Comparison of ENCODE assay signal across 20 mouse cellular contexts in genomic region chr6:118673974-118674695, GRCm38 (mm10).
DNase-seq lines count a peak whose midpoint lies in the region; ATAC-seq and TF ChIP-seq lines count a peak whose summit lies in the region.
"Had no signal": no experiment of that assay in that cellular context is flagged by ENCODE, and none has a peak within 500 bp of the region (broad histone marks: within the 10 kb centered on the region; RNA-seq: fewer than 3 reads in every experiment).

No protein-coding gene starts in this region.

- H3K4me3 ChIP-seq in forebrain, postnatal 0 days (ENCODE audit: low read depth, low read length): no peak overlapping the region
- H3K4me3 ChIP-seq in hindbrain, embryonic 10.5 days: no peak overlapping the region
- H3K4me3 ChIP-seq: embryonic facial prominence, embryonic 12.5 days; erythroblast, embryonic 14.5 days; liver, embryonic 15.5 days; midbrain, embryonic 10.5 days had no signal

- no peaks in the 10 kb centered on the region for H3K27me3 ChIP-seq in forebrain, postnatal 0 days (ENCODE audit: insufficient read depth, low read length)
- no peaks in the 10 kb centered on the region for H3K27me3 ChIP-seq in hindbrain, embryonic 10.5 days (ENCODE audit: insufficient read depth, poor library complexity, severe bottlenecking)
- H3K27me3 ChIP-seq: embryonic facial prominence, embryonic 12.5 days; liver, embryonic 15.5 days had no signal

- H3K27ac ChIP-seq in forebrain, postnatal 0 days (ENCODE audit: low read depth, low read length): 0 out of 2 replicates have a peak overlapping the region, but pooled peaks have one; percentile 35
- no peak overlapping the region for H3K27ac ChIP-seq in hindbrain, embryonic 10.5 days
- H3K27ac ChIP-seq: embryonic facial prominence, embryonic 12.5 days; liver, embryonic 15.5 days; macrophage; midbrain, embryonic 10.5 days had no signal

- no peak overlapping the region for H3K4me2 ChIP-seq in forebrain, postnatal 0 days (ENCODE audit: low read depth)
- H3K4me2 ChIP-seq: embryonic facial prominence, embryonic 12.5 days; liver, embryonic 15.5 days had no signal

- intact Hi-C loops in left cerebral cortex, postnatal 4 days (cut with DNase I): no loop called here

- WGBS in forebrain, postnatal 0 days: 64% methylated on average over 12 of the region's 12 CpGs
- 79% methylated on average over 12 of the region's 12 CpGs for WGBS in hindbrain, embryonic 10.5 days

- H3K9ac ChIP-seq in forebrain, postnatal 0 days: no peak overlapping the region
- H3K9ac ChIP-seq: embryonic facial prominence, embryonic 12.5 days; liver, embryonic 15.5 days had no signal

- 0 out of 2 replicates have a peak, but pooled peaks have one; percentile 6 for TF ChIP-seq CTCF in forebrain, postnatal 0 days (IDR thresholded peaks at IDR 0.05; ENCODE audit: low read depth)

- peak; percentile 76 for ATAC-seq in forebrain, postnatal 0 days
- ATAC-seq: hindbrain, embryonic 16.5 days; intestine, embryonic 16.5 days had no signal

- DNase-seq in left cerebral cortex, postnatal 4 days: peak; percentile 38
- no peak for DNase-seq in left cerebral cortex, adult 8-10 months (ENCODE audit: low spot score in 2 of 2)
- peak; percentile 52 for DNase-seq in cerebellum, adult 9-10 months
- DNase-seq in forebrain, postnatal 0 days: peak; percentile 45
- no peak for DNase-seq in kidney, postnatal 14 days
- DNase-seq in hindbrain, embryonic 10.5 days (ENCODE audit: low spot score): no peak
- no peak for DNase-seq in retina, embryonic 14.5 days (ENCODE audit: low spot score)
- DNase-seq: adrenal gland, adult 2 months; gastrocnemius, postnatal 14 days; heart, adult 18-20 months; heart, postnatal 4 days; retina, postnatal 1 day; right cerebral cortex, postnatal 4 days had no signal

- no peaks in the 10 kb centered on the region for H3K9me3 ChIP-seq in forebrain, postnatal 0 days (ENCODE audit: low read length)
- H3K9me3 ChIP-seq in hindbrain, embryonic 10.5 days: no peaks in the 10 kb centered on the region
- H3K9me3 ChIP-seq: embryonic facial prominence, embryonic 12.5 days; liver, embryonic 15.5 days; midbrain, embryonic 10.5 days had no signal

- H3K36me3 ChIP-seq in forebrain, postnatal 0 days (ENCODE audit: insufficient read depth): peaks cover 24% of the 10 kb centered on the region
- H3K36me3 ChIP-seq in hindbrain, embryonic 10.5 days: no peaks in the 10 kb centered on the region
- H3K36me3 ChIP-seq: liver, embryonic 15.5 days; midbrain, embryonic 10.5 days had no signal

- no peaks in the 10 kb centered on the region for H3K4me1 ChIP-seq in forebrain, postnatal 0 days (ENCODE audit: insufficient read depth)
- no peaks in the 10 kb centered on the region for H3K4me1 ChIP-seq in hindbrain, embryonic 10.5 days (replicated peaks)
- H3K4me1 ChIP-seq: embryonic facial prominence, embryonic 12.5 days; liver, embryonic 15.5 days had no signal

Comparison
In these comparisons a context has a peak if more than half of its experiments do, and no peak if none do; other contexts are left out.
1. DNase-seq: peak in left cerebral cortex, postnatal 4 days (single experiment), cerebellum, adult 9-10 months (single experiment) and forebrain, postnatal 0 days (single experiment); none in left cerebral cortex, adult 8-10 months (0 of 2), kidney, postnatal 14 days (single experiment), hindbrain, embryonic 10.5 days (single experiment) and retina, embryonic 14.5 days (single experiment).